Mouse (Mus musculus): Measurements from ENCODE around the gene Gmpr2. TPM values are rescaled to one million over a fixed set of nuclear protein-coding genes. Genes with fewer than 3 reads are reported as not detected.

Gmpr2 gene
- polyA plus RNA-seq, 1 experiment = 41.2 TPM

DNA sequence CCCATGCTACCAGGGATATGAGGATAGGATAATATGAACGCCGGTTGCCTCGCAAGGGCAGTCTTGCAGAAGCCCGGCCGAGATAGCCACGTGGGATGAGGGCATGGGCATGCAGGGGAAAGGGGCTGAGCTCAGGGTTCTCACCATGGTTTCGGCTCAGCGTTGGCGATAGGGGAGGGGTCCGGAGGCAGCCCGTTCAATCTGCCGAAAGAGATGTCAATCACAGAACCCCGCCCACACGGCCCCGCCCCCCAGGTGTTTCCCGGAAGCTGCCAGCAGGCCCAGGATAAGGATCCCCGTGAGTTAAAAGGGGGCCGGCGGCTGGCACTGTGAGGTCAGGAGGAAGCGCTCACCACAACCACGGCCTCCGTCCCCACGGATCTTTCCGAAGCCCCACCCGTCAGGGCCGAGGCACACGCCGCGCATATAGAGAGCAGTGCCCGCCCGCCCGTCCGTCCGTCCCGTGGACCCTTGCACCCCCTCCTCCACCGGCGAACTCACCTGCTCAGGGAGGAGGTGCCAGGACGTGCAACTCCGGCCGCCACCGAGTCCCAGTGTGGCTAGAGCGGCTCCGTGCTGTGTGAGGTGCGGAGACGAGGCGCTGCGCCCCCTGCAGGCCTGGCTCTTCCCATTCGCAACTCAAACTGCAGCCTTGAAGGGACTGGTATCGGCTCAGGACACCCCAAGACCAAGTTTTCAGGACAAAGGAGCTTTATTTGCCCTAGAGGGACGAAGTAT lies 50.1 kb downstream of the Gmpr2 start, which contains the start of gene Rabggta:
TSS of gene Rabggta (minus strand) at position 564 of the 738 bp plus-strand sequence.
- TF ChIP-seq POLR2A (IDR thresholded peaks at IDR 0.05; ENCODE audit: borderline replicate concordance, low read depth, low read length) (no peak), CTCF (IDR thresholded peaks at IDR 0.05; ENCODE audit: low read depth, low read length) (peak; percentile 50)
- peak within 1 kb of the TSS; percentile 38 for H3K27ac ChIP-seq (ENCODE audit: insufficient read depth, low read depth, low read length)

DNA sequence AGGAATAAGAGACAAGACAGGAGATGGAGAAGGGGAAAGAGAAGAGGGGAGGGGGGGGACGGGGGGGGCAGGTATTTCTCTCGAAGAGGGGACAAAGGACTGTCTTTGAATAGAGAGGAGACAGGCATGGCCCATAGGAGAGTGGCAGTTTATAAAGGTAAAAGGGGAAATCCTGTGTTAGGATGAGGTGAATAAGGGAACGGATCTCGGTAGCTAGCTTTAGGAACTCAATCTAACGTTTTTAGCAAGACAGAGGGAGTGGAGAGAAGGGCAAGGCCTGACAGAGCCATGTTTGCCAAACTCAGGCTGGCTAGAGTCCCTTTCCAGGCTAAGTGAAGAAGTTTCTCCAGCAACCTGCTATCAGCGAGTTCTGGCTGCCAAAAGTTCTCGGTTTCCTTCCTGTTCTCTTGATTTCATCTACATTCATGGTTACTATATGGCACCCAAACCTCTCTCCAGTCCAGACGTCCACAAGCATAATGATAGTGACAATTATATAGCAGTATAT lies 50.8 kb downstream of the Gmpr2 start:
- Histone ChIP-seq H3K27ac (ENCODE audit: insufficient read depth, low read depth, low read length) (no peak overlapping the region), H3K4me3 (ENCODE audit: insufficient read depth, low read length) (0 out of 2 replicates have a peak overlapping the region, but pooled peaks have one; percentile 76), H3K4me1 (ENCODE audit: control insufficient read depth, insufficient read depth, low read length) (peaks cover 27% of the 10 kb centered on the region)
- TF ChIP-seq CTCF (IDR thresholded peaks at IDR 0.05; ENCODE audit: low read depth, low read length) (no peak), POLR2A (IDR thresholded peaks at IDR 0.05; ENCODE audit: borderline replicate concordance, low read depth, low read length) (no peak)

More for the DNA sequence above, 50.1 kb downstream of the Gmpr2 start, which contains the start of gene Rabggta:
- H3K4me3 ChIP-seq (ENCODE audit: insufficient read depth, low read length) = peak within 1 kb of the TSS; percentile 76
- H3K4me1 ChIP-seq (ENCODE audit: control insufficient read depth, insufficient read depth, low read length) = peaks cover 21% of the 10 kb centered on the region

DNA sequence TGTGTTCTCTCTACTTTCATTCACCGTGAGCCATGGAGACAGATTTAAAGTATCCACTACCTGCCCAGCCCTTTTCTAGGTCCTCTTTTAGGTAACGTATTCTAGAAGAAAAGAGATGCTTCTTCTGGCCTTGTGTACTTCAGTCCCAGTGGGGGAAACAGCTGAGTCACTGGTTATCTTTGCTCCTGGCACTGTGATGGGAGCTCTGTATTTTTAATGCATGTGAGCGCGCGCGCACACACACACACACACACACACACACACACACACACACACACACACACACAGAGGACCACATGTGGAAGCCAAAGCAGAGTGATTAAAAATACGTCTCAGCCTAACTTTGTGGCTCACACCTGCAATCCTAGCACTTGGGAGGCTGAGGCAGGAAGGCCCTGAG lies 51.7 kb downstream of the Gmpr2 start:
- Histone ChIP-seq H3K4me1 (ENCODE audit: control insufficient read depth, insufficient read depth, low read length) (peaks cover 36% of the 10 kb centered on the region), H3K4me3 (ENCODE audit: insufficient read depth, low read length) (no peak overlapping the region), H3K27ac (ENCODE audit: insufficient read depth, low read depth, low read length) (no peak overlapping the region)
- TF ChIP-seq CTCF (IDR thresholded peaks at IDR 0.05; ENCODE audit: low read depth, low read length) (no peak), POLR2A (IDR thresholded peaks at IDR 0.05; ENCODE audit: borderline replicate concordance, low read depth, low read length) (no peak)

DNA sequence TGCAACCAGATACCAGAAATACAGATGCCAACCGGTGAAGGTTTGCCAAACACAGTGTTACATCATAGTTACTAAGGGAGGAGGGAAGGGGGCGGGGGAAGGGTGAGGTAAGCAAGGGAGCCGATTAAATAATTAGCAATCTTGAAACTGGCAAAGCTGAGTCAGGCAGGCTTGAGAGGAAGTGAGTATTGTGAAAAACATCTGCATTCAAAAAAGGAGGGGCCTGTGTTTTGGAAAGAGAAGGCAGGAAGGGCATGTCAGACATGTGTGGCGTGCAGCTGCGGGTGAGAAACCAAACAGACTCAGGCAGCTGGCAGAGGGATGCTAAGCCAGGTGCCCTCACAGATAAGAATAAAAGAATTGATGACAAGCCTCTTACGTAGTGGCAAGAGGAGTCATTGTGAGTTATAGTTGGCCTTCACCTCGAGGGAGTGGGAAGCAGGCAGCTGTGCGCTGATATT lies 52.7 kb downstream of the Gmpr2 start:
- peak overlapping the region; percentile 55 for H3K27ac ChIP-seq (ENCODE audit: insufficient read depth, low read depth, low read length)
- TF ChIP-seq POLR2A (IDR thresholded peaks at IDR 0.05; ENCODE audit: borderline replicate concordance, low read depth, low read length) (no peak), CTCF (IDR thresholded peaks at IDR 0.05; ENCODE audit: low read depth, low read length) (no peak)
- H3K4me1 ChIP-seq (ENCODE audit: control insufficient read depth, insufficient read depth, low read length) = peaks cover 43% of the 10 kb centered on the region
- peak overlapping the region; percentile 22 for H3K4me3 ChIP-seq (ENCODE audit: insufficient read depth, low read length)

DNA sequence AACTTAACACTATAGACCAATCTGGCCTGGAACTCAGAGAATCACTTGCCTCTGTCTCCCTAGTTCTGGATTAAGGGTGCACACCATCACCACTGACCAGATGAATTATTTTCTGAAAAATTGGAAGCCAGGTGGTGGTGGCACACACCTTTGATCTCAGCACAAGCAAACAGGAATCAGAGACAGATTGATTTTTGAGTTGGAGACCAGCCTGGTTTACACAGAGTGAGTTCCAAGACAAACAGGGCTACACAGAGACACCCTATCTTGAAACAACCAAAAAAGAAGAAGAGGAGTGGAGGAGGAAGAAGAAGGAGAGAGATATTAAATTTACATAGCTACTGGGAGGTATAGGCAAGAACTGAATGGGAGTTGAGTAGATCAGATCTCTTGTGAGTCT lies 54.5 kb downstream of the Gmpr2 start:
- TF ChIP-seq CTCF (IDR thresholded peaks at IDR 0.05; ENCODE audit: low read depth, low read length) (no peak), POLR2A (IDR thresholded peaks at IDR 0.05; ENCODE audit: borderline replicate concordance, low read depth, low read length) (no peak)
- H3K4me3 ChIP-seq (ENCODE audit: insufficient read depth, low read length) = no peak overlapping the region
- no peak overlapping the region for H3K27ac ChIP-seq (ENCODE audit: insufficient read depth, low read depth, low read length)
- H3K4me1 ChIP-seq (ENCODE audit: control insufficient read depth, insufficient read depth, low read length) = peaks cover 52% of the 10 kb centered on the region

DNA sequence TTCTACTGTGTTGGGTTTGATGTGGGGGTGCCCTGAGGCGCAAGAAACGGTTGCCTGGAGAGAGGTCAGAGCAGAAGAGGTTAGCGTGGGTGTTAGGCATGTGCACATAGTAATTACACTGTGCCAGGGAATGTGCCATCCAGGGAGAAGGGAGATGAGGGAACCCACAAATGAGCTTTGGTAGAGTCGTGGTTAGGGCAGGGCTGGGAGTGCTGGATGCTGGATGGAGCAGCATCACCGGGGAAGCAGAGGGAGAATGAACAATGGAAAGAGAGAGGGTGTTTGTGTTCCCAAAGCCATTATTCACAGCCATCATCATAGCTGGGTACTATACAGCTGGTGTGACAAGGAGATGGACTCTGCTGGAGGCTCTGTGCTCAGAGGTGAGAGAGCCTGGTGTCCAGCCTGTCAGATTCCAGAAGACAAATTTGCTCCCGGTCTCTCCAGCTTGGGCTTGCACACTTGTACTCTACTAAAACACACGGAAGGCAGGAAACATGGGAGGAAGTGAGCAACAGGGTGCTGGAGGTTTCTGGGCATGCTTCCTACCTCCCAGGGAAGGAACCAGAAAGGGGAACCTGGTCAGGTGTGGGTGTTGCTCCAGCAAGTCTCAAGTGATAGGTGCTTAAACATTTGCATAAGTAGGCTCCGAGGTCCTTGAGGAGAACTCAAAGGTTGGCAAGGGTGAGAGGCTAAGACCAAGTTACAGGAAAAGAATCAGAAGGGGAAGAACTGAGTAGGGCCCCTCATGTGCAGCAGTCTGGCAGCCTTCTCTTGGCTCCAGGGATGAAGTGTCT lies 56.3 kb downstream of the Gmpr2 start:
- TF ChIP-seq POLR2A (IDR thresholded peaks at IDR 0.05; ENCODE audit: borderline replicate concordance, low read depth, low read length) = no peak
- TF ChIP-seq CTCF (IDR thresholded peaks at IDR 0.05; ENCODE audit: low read depth, low read length) = no peak
- H3K4me3 ChIP-seq (ENCODE audit: insufficient read depth, low read length) = no peak overlapping the region
- H3K27ac ChIP-seq (ENCODE audit: insufficient read depth, low read depth, low read length) = no peak overlapping the region
- peaks cover 49% of the 10 kb centered on the region for H3K4me1 ChIP-seq (ENCODE audit: control insufficient read depth, insufficient read depth, low read length)

Other genes starting within 250 kb of the Gmpr2 start
- 28.3 and 33.4 TPM in 2 replicates for gene Dhrs4, start 193.2 kb upstream of the Gmpr2 start, polyA plus RNA-seq (2012; ENCODE audit: insufficient read depth, insufficient read length, missing spikeins)
- 0.43 TPM in 1 of 2 replicates, not detected in the other for gene Carmil3, start 181.3 kb upstream of the Gmpr2 start, polyA plus RNA-seq (2012; ENCODE audit: insufficient read depth, insufficient read length, missing spikeins)
- gene Cpne6, start 161.5 kb upstream of the Gmpr2 start, polyA plus RNA-seq (2012; ENCODE audit: insufficient read depth, insufficient read length, missing spikeins) = not detected in 2 replicates
- not detected in 2 replicates for gene Nrl, start 147.0 kb upstream of the Gmpr2 start, polyA plus RNA-seq (2012; ENCODE audit: insufficient read depth, insufficient read length, missing spikeins)
- 34.7 and 38.6 TPM in 2 replicates for gene Pck2, start 131.7 kb upstream of the Gmpr2 start, polyA plus RNA-seq (2012; ENCODE audit: insufficient read depth, insufficient read length, missing spikeins)
- gene Dcaf11, start 111.9 kb upstream of the Gmpr2 start, polyA plus RNA-seq (2012; ENCODE audit: insufficient read depth, insufficient read length, missing spikeins) = 54.5 and 57.0 TPM in 2 replicates
- gene A730061H03Rik, start 111.5 kb upstream of the Gmpr2 start, polyA plus RNA-seq (2012; ENCODE audit: insufficient read depth, insufficient read length, missing spikeins) = not detected in 2 replicates
- not detected in 2 replicates for gene Fitm1, start 96.3 kb upstream of the Gmpr2 start, polyA plus RNA-seq (2012; ENCODE audit: insufficient read depth, insufficient read length, missing spikeins)
- 382 and 397 TPM in 2 replicates for gene Psme1, start 93.8 kb upstream of the Gmpr2 start, polyA plus RNA-seq (2012; ENCODE audit: insufficient read depth, insufficient read length, missing spikeins)
- gene Emc9, start 86.6 kb upstream of the Gmpr2 start, polyA plus RNA-seq (2012; ENCODE audit: insufficient read depth, insufficient read length, missing spikeins) = 19.3 and 21.9 TPM in 2 replicates
- gene Psme2, start 80.8 kb upstream of the Gmpr2 start, polyA plus RNA-seq (2012; ENCODE audit: insufficient read depth, insufficient read length, missing spikeins) = 219 and 291 TPM in 2 replicates
- 38.5 and 45.6 TPM in 2 replicates for gene Rnf31, start 80.2 kb upstream of the Gmpr2 start, polyA plus RNA-seq (2012; ENCODE audit: insufficient read depth, insufficient read length, missing spikeins)
- gene Irf9, start 68.4 kb upstream of the Gmpr2 start, polyA plus RNA-seq (2012; ENCODE audit: insufficient read depth, insufficient read length, missing spikeins) = 74.7 and 77.7 TPM in 2 replicates
- 0.25 TPM in 1 of 2 replicates, not detected in the other for gene Rec8, start 53.9 kb upstream of the Gmpr2 start, polyA plus RNA-seq (2012; ENCODE audit: insufficient read depth, insufficient read length, missing spikeins)
- 31.4 and 33.3 TPM in 2 replicates for gene Ipo4, start 36.0 kb upstream of the Gmpr2 start, polyA plus RNA-seq (2012; ENCODE audit: insufficient read depth, insufficient read length, missing spikeins)
- 0.59 and 3.0 TPM in 2 replicates for gene Gm49378, start 34.0 kb upstream of the Gmpr2 start, polyA plus RNA-seq (2012; ENCODE audit: insufficient read depth, insufficient read length, missing spikeins)
- 61.9 and 64.9 TPM in 2 replicates for gene Tm9sf1, start 28.1 kb upstream of the Gmpr2 start, polyA plus RNA-seq (2012; ENCODE audit: insufficient read depth, insufficient read length, missing spikeins)
- gene Tssk4, start 21.8 kb upstream of the Gmpr2 start, polyA plus RNA-seq (2012; ENCODE audit: insufficient read depth, insufficient read length, missing spikeins) = 1.6 and 1.7 TPM in 2 replicates
- 35.9 and 36.3 TPM in 2 replicates for gene Mdp1, start 11.4 kb upstream of the Gmpr2 start, polyA plus RNA-seq (2012; ENCODE audit: insufficient read depth, insufficient read length, missing spikeins)
- 318 and 335 TPM in 2 replicates for gene Nedd8, start 183 bp downstream of the Gmpr2 start, polyA plus RNA-seq (2012; ENCODE audit: insufficient read depth, insufficient read length, missing spikeins)
- gene Tinf2, start 9.9 kb downstream of the Gmpr2 start, polyA plus RNA-seq (2012; ENCODE audit: insufficient read depth, insufficient read length, missing spikeins) = 18.0 and 19.5 TPM in 2 replicates
- gene Tgm1, start 42.0 kb downstream of the Gmpr2 start, polyA plus RNA-seq (2012; ENCODE audit: insufficient read depth, insufficient read length, missing spikeins) = 0.59 and 1.1 TPM in 2 replicates
- gene Rabggta, start 50.3 kb downstream of the Gmpr2 start, polyA plus RNA-seq (2012; ENCODE audit: insufficient read depth, insufficient read length, missing spikeins) = 28.2 and 29.4 TPM in 2 replicates
- gene Dhrs1, start 73.7 kb downstream of the Gmpr2 start, polyA plus RNA-seq (2012; ENCODE audit: insufficient read depth, insufficient read length, missing spikeins) = 117 and 120 TPM in 2 replicates
- 17.1 and 22.1 TPM in 2 replicates for gene Nop9, start 73.8 kb downstream of the Gmpr2 start, polyA plus RNA-seq (2012; ENCODE audit: insufficient read depth, insufficient read length, missing spikeins)
- gene Cideb, start 86.5 kb downstream of the Gmpr2 start, polyA plus RNA-seq (2012; ENCODE audit: insufficient read depth, insufficient read length, missing spikeins) = 0.67 TPM in 1 of 2 replicates, not detected in the other
- 0.15 and 0.25 TPM in 2 replicates for gene Ltb4r2, start 89.5 kb downstream of the Gmpr2 start, polyA plus RNA-seq (2012; ENCODE audit: insufficient read depth, insufficient read length, missing spikeins)
- 1.5 and 1.7 TPM in 2 replicates for gene Ltb4r1, start 94.0 kb downstream of the Gmpr2 start, polyA plus RNA-seq (2012; ENCODE audit: insufficient read depth, insufficient read length, missing spikeins)
- not detected in 2 replicates for gene Adcy4, start 112.2 kb downstream of the Gmpr2 start, polyA plus RNA-seq (2012; ENCODE audit: insufficient read depth, insufficient read length, missing spikeins)
- gene Ripk3, start 116.9 kb downstream of the Gmpr2 start, polyA plus RNA-seq (2012; ENCODE audit: insufficient read depth, insufficient read length, missing spikeins) = 28.4 and 31.8 TPM in 2 replicates
- 0.36 and 0.99 TPM in 2 replicates for gene Nfatc4, start 151.2 kb downstream of the Gmpr2 start, polyA plus RNA-seq (2012; ENCODE audit: insufficient read depth, insufficient read length, missing spikeins)
- 2.3 and 3.2 TPM in 2 replicates for gene Nynrin, start 182.1 kb downstream of the Gmpr2 start, polyA plus RNA-seq (2012; ENCODE audit: insufficient read depth, insufficient read length, missing spikeins)
- gene Cbln3, start 212.5 kb downstream of the Gmpr2 start, polyA plus RNA-seq (2012; ENCODE audit: insufficient read depth, insufficient read length, missing spikeins) = 0.16 TPM in 1 of 2 replicates, not detected in the other
- 26.8 and 28.9 TPM in 2 replicates for gene Khnyn, start 213.0 kb downstream of the Gmpr2 start, polyA plus RNA-seq (2012; ENCODE audit: insufficient read depth, insufficient read length, missing spikeins)
- gene Sdr39u1, start 228.4 kb downstream of the Gmpr2 start, polyA plus RNA-seq (2012; ENCODE audit: insufficient read depth, insufficient read length, missing spikeins) = 2.0 and 3.2 TPM in 2 replicates

Data from bone marrow macrophage, adult 2 months (primary cell).